Mouse (Mus musculus) adrenal gland, adult 2 months (tissue): ENCODE data around the gene Gm11168. TPM values are rescaled to one million over a fixed set of nuclear protein-coding genes. Genes with fewer than 3 reads are reported as not detected.
"Not testable (repeated sequence)": the region's sequence is repeated elsewhere in the genome, so short reads cannot be mapped to it uniquely, and the experiment has no call there.

Experiments used
- DNase-seq: peaks from one replicate; pipeline ENCODE4 v3.0.0; 2021
- microRNA-seq, 2 experiments: library from miRNA; unstranded; fragments of <30 nt; microRNA quantifications; one replicate each; pipeline ENCODE4 v1.2.0; 2021
- polyA plus RNA-seq: library from polyadenylated mRNA; depleted of rRNA; stranded (reverse); fragments of >200 nt; gene quantifications from 2 replicates; pipeline ENCODE4 v1.2.3, GENCODE M21; 2012; rRNA removed
- total RNA-seq, 2 experiments: library from RNA; stranded (reverse); gene quantifications; 2 replicates each; pipeline ENCODE4 v1.2.3; 2021

Gm11168 gene
- total and polyA plus RNA-seq, 3 experiments: 0.78 TPM; not detected in 2

DNA sequence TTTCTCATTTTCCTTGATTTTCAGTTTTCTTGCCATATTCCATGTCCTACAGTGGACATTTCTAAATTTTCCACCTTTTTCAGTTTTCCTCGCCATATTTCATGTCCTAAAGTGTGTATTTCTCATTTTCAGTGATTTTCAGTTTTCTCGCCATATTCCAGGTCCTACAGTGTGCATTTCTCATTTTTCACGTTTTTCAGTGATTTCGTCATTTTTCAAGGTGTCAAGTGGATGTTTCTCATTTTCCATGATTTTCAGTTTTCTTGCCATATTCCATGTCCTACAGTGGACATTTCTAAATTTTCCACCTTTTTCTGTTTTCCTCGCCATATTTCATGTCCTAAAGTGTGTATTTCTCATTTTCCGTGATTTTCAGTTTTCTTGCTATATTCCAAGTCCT is 22.5 kb downstream of the Gm11168 start:
- DNase-seq: peak; percentile 51

DNA sequence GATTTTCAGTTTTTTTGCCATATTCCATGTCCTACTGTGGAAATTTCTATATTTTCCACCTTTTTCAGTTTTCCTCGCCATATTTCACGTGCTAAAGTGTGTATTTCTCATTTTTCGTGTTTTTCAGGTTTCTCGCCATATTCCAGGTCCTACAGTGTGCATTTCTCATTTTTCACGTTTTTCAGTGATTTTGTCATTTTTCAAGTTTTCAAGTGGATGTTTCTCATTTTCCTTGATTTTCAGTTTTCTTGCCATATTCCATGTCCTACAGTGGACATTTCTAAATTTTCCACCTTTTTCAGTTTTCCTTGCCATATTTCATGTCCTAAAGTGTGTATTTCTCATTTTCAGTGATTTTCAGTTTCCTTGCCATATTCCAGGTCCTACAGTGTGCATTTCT is 23.0 kb downstream of the Gm11168 start:
- not testable (repeated sequence) for DNase-seq

DNA sequence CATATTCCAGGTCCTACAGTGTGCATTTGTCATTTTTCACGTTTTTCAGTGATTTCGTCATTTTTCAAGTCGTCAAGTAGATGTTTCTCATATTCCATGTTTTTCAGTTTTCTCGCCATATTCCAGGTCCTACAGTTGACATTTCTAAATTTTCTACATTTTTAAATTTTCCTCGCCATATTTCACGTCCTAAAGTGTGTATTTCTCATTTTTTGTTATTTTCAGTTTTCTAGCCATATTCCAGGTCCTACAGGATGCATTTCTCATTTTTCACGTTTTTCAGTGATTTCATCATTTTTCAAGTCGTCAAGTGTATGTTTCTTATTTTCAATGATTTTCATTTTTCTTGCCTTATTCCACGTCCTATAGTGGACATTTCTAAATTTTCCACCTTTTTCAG is 23.6 kb downstream of the Gm11168 start:
- not testable (repeated sequence) for DNase-seq

DNA sequence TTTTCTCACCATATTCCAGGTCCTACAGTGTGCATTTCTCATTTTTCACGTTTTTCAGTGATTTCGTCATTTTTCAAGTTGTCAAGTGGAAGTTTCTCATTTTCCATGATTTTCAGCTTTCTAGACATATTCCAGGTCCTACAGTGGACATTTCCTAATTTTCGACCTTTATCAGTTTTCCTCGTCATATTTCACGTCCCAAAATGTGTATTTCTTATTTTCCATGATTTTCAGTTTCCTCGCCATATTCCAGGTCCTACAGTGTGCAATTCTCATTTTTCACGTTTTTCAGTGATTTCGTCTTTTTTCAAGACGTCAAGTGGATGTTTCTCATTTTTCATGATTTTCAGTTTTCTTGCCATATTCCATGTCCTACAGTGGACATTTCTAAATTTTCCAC is 24.1 kb downstream of the Gm11168 start:
- DNase-seq: not testable (repeated sequence)

DNA sequence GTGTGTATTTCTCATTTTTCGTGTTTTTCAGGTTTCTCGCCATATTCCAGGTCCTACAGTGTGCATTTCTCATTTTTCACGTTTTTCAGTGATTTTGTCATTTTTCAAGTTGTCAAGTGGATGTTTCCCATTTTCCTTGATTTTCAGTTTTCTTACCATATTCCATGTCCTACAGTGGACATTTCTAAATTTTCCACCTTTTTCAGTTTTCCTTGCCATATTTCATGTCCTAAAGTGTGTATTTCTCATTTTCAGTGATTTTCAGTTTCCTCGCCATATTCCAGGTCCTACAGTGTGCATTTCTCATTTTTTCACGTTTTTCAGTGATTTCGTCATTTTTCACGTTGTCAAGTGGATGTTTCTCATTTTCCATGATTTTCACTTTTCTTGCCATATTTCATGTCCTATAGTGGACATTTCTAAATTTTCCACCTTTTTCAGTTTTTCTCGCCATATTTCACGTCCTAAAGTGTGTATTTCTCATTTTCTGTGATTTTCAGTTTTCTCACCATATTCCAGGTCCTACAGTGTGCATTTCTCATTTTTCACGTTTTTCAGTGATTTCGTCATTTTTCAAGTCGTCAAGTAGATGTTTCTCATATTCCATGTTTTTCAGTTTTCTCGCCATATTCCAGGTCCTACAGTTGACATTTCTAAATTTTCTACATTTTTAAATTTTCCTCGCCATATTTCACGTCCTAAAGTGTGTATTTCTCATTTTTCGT is 26.3 kb downstream of the Gm11168 start:
- DNase-seq: peak; percentile 4

DNA sequence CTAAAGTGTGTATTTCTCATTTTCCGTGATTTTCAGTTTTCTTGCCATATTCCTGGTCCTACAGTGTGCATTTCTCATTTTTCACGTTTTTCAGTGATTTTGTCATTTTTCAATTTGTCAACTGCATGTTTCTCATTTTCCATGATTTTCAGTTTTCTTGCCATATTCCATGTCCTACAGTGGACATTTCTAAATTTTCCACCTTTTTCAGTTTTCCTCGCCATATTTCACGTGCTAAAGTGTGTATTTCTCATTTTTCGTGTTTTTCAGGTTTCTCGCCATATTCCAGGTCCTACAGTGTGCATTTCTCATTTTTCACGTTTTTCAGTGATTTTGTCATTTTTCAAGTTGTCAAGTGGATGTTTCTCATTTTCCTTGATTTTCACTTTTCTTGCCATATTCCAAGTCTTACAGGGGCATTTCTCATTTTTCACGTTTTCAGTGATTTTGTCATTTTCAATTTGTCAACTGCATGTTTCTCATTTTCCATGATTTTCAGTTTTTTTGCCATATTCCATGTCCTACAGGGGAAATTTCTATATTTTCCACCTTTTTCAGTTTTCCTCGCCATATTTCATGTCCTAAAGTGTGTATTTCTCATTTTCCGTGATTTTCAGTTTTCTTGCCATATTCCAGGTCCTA is 27.7 kb downstream of the Gm11168 start:
- DNase-seq: not testable (repeated sequence)

DNA sequence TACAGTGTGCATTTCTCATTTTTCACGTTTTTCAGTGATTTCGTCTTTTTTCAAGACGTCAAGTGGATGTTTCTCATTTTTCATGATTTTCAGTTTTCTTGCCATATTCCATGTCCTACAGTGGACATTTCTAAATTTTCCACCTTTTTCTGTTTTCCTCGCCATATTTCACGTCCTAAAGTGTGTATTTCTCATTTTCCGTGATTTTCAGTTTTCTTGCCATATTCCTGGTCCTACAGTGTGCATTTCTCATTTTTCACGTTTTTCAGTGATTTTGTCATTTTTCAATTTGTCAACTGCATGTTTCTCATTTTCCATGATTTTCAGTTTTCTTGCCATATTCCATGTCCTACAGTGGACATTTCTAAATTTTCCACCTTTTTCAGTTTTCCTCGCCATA is 31.2 kb downstream of the Gm11168 start, which contains the start of gene Gm17535:
Gm17535 (plus strand) TSS at position 301 of the 400 bp plus-strand sequence.
- not testable (repeated sequence) for DNase-seq

DNA sequence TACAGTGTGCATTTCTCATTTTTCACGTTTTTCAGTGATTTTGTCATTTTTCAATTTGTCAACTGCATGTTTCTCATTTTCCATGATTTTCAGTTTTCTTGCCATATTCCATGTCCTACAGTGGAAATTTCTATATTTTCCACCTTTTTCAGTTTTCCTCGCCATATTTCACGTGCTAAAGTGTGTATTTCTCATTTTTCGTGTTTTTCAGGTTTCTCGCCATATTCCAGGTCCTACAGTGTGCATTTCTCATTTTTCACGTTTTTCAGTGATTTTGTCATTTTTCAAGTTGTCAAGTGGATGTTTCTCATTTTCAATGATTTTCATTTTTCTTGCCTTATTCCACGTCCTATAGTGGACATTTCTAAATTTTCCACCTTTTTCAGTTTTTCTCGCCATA is 33.4 kb downstream of the Gm11168 start, which contains the start of gene Gm10715:
Gm10715 (plus strand) TSS at position 301 of the 400 bp plus-strand sequence.
- not testable (repeated sequence) for DNase-seq

DNA sequence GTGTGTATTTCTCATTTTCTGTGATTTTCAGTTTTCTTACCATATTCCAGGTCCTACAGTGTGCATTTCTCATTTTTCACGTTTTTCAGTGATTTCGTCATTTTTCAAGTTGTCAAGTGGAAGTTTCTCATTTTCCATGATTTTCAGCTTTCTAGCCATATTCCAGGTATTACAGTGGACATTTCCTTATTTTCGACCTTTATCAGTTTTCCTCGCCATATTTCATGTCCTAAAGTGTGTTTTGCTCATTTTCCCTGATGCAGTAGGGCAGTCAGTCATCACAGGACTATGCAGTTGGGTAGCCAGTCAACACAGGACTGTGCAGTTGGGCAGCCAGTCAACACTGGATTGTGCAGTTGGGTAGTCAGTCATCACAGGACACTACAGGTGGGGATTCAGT is 35.0 kb downstream of the Gm11168 start:
- DNase-seq: not testable (repeated sequence)

Small RNA genes within 50 kb of the gene (microRNA-seq; reads per million reads assigned to microRNA genes)
- 0 reads per million in 2 experiments for gene Mir101c

Other genes with a start within 250 kb of the Gm11168 start
- not detected for gene Gm10722, start 2.4 kb upstream of the Gm11168 start, total RNA-seq
- not detected in 2 replicates for gene Gm10722, start 2.4 kb upstream of the Gm11168 start, polyA plus RNA-seq
- 1 to 10 TPM in 1 of 2 experiments, under 1 TPM in 1; 0.86 to 1.2 TPM for gene Gm10721, start 9.8 kb downstream of the Gm11168 start, total RNA-seq
- gene Gm10721, start 9.8 kb downstream of the Gm11168 start, polyA plus RNA-seq: not detected in 2 replicates
- not detected for gene Gm10720, start 12.3 kb downstream of the Gm11168 start, total RNA-seq
- gene Gm10720, start 12.3 kb downstream of the Gm11168 start, polyA plus RNA-seq: not detected in 2 replicates
- gene Gm10719, start 14.1 kb downstream of the Gm11168 start, total RNA-seq: 1 to 10 TPM in 1 of 2 experiments, under 1 TPM in 1; 0.90 to 3.5 TPM
- not detected in 2 replicates for gene Gm10719, start 14.1 kb downstream of the Gm11168 start, polyA plus RNA-seq
- 1 to 10 TPM; 1.7 to 1.9 TPM for gene Gm10718, start 20.2 kb downstream of the Gm11168 start, total RNA-seq
- gene Gm10718, start 20.2 kb downstream of the Gm11168 start, polyA plus RNA-seq: not detected in 2 replicates
- gene Gm10717, start 22.1 kb downstream of the Gm11168 start, total RNA-seq: under 1 TPM in 1 of 2 experiments, not detected in 1; 0.49 TPM
- gene Gm10717, start 22.1 kb downstream of the Gm11168 start, polyA plus RNA-seq: not detected in 2 replicates
- gene Gm17535, start 31.3 kb downstream of the Gm11168 start, total RNA-seq: not detected
- gene Gm17535, start 31.3 kb downstream of the Gm11168 start, polyA plus RNA-seq: not detected in 2 replicates
- gene Gm10715, start 33.5 kb downstream of the Gm11168 start, total RNA-seq: not detected
- gene Gm10715, start 33.5 kb downstream of the Gm11168 start, polyA plus RNA-seq: not detected in 2 replicates